Mouse (Mus musculus) liver, adult 2 months (tissue): Measurements from ENCODE around the gene Usp4. TPM values are rescaled to one million over a fixed set of nuclear protein-coding genes. Genes with fewer than 3 reads are reported as not detected.

Experiments used
- DNase-seq: peaks from one replicate; pipeline ENCODE4 v3.0.0-alpha.2; 2011; ENCODE audit warnings: low read depth, low spot score; ENCODE audit errors: extremely low read depth
- H3K27ac ChIP-seq: fragments of 200-500 bp; replicated peaks from 2 replicates; pipeline ENCODE4 v1.5.1; 2012; ENCODE audit warnings: low read depth, mild to moderate bottlenecking, control low read depth, inconsistent platforms, low read length; ENCODE audit not compliant: insufficient read depth
- H3K27me3 ChIP-seq: fragments of 200-500 bp; 2 replicates; pipeline ENCODE4 v1.6.1; 2012; ENCODE audit warnings: mild to moderate bottlenecking, moderate library complexity, low read length, inconsistent platforms; ENCODE audit not compliant: control insufficient read depth, insufficient read depth
- H3K36me3 ChIP-seq: fragments of 200-500 bp; 2 replicates; pipeline ENCODE4 v1.6.1; 2012; ENCODE audit warnings: low read length, inconsistent platforms; ENCODE audit not compliant: control insufficient read depth, insufficient read depth
- H3K4me1 ChIP-seq: fragments of 200-500 bp; 2 replicates; pipeline ENCODE4 v1.6.1; 2011; ENCODE audit warnings: low read length; ENCODE audit not compliant: control insufficient read depth, insufficient read depth
- H3K4me3 ChIP-seq: fragments of 200-500 bp; 2 replicates; pipeline ENCODE4 v1.5.1; 2011; ENCODE audit warnings: low read depth, mild to moderate bottlenecking, control low read depth, low read length, moderate library complexity; ENCODE audit not compliant: insufficient read depth
- H3K79me2 ChIP-seq: fragments of 200-500 bp; 2 replicates; pipeline ENCODE4 v1.6.1; 2012; ENCODE audit warnings: inconsistent platforms, mild to moderate bottlenecking, low read length, moderate library complexity; ENCODE audit not compliant: control insufficient read depth, insufficient read depth
- H3K9ac ChIP-seq: fragments of 200-500 bp; 2 replicates; pipeline ENCODE4 v1.6.1; 2012; ENCODE audit warnings: low read depth, mild to moderate bottlenecking, control low read depth, inconsistent platforms, low read length
- CTCF ChIP-seq: fragments of 200-500 bp; IDR thresholded peaks from 2 replicates; pipeline ENCODE4 v1.5.1; 2011; ENCODE audit warnings: low read depth, low read length, control low read depth
- POLR2A ChIP-seq: fragments of 200-500 bp; IDR thresholded peaks from 2 replicates; pipeline ENCODE4 v1.6.1; 2011; ENCODE audit warnings: low read length, control low read depth; ENCODE audit not compliant: insufficient read depth; ENCODE audit errors: extremely low read depth
- WGBS: fragments of 180-500 bp; shearing (Covaris S2); methylation state at CpG from one replicate; pipeline ENCODE4 v1.1.7; 2018; 5-methylcytosine and 5-hydroxymethylcytosine counted together
- polyA plus RNA-seq: library from polyadenylated mRNA; depleted of rRNA; stranded (reverse); fragments of >200 nt; gene quantifications from 2 replicates; pipeline ENCODE4 v1.2.3, GENCODE M21; 2012; rRNA removed
- total RNA-seq: library from RNA; depleted of rRNA; stranded (reverse); fragments of >200 nt; gene quantifications from 2 replicates; pipeline ENCODE4 v1.2.3, GENCODE M21; 2014; rRNA removed

Usp4 gene
- total RNA-seq: 62.0 and 63.8 TPM in 2 replicates
- 63.3 and 65.2 TPM in 2 replicates for polyA plus RNA-seq

- Histone ChIP-seq H3K27me3 (no peaks in the 10 kb centered on the region), H3K79me2 (peaks cover 20% of the 10 kb centered on the region), H3K27ac (peak within 1 kb of the TSS; percentile 94), H3K4me1 (peaks cover 24% of the 10 kb centered on the region), H3K4me3 (peak within 1 kb of the TSS; percentile 98), H3K9ac (peak within 1 kb of the TSS; percentile 99), H3K36me3 (peaks cover 18% of the 10 kb centered on the region)
- WGBS: under 1% methylated on average over 75 of the region's 75 CpGs
- peak; percentile 84 for TF ChIP-seq POLR2A
- no peak for TF ChIP-seq CTCF
- DNase-seq: peak; percentile 76
These were observed at the start of gene Usp4 for GRCm38 (mm10) chr9:108347540-108348289. Usp4 (plus strand) TSS chr9:108347853.

DNA sequence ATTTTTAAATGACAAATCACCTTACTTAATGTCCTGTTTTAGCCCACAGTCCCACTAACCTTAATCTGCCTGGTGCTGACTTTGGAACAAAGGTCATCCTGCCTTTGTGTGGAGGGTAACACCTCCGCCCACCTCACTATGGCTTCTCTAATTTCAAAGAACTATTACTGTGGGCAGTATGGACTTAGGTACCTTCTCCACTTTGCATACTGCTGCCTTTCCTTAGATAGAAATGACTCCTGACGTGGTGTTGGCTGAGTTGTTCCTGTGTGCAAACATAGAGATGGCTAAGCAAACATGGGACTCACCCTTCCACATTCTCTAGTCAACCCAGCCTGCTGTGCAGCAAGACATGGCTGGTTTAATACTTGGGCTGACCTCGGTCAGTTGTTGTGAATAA is 45.8 kb upstream of the Usp4 start:
- TF ChIP-seq CTCF (no peak), POLR2A (no peak)
- Histone ChIP-seq H3K79me2 (peaks cover 10% of the 10 kb centered on the region; the same call in 1 of the 2 replicates), H3K27me3 (no peaks in the 10 kb centered on the region), H3K9ac (no peak overlapping the region), H3K36me3 (peaks cover 16% of the 10 kb centered on the region), H3K4me1 (peaks cover 22% of the 10 kb centered on the region), H3K27ac (peak overlapping the region; percentile 28; the same call in 1 of the 2 replicates), H3K4me3 (no peak overlapping the region)
- peak; percentile 84 for DNase-seq
- 22% methylated on average over 3 of the region's 3 CpGs for WGBS

GRCm38 (mm10) chr9:108304716-108305115 is 42.9 kb upstream of the Usp4 start:
- no peak overlapping the region for H3K9ac ChIP-seq
- H3K4me1 ChIP-seq: peaks cover 24% of the 10 kb centered on the region
- 27% methylated on average over 4 of the region's 4 CpGs for WGBS
- peak; percentile 58 for DNase-seq
- H3K27ac ChIP-seq: no peak overlapping the region
- peaks cover 9% of the 10 kb centered on the region; the same call in 1 of the 2 replicates for H3K79me2 ChIP-seq
- TF ChIP-seq CTCF: no peak
- no peak for TF ChIP-seq POLR2A
- H3K4me3 ChIP-seq: no peak overlapping the region
- peaks cover 14% of the 10 kb centered on the region for H3K36me3 ChIP-seq
- H3K27me3 ChIP-seq: no peaks in the 10 kb centered on the region

- 0% methylated on average over 1 of the region's 1 CpGs for WGBS
- Histone ChIP-seq H3K79me2 (peaks cover 12% of the 10 kb centered on the region; the same call in 1 of the 2 replicates), H3K36me3 (peaks cover 14% of the 10 kb centered on the region), H3K27me3 (no peaks in the 10 kb centered on the region), H3K27ac (peak overlapping the region; percentile 78), H3K4me1 (peaks cover 24% of the 10 kb centered on the region), H3K9ac (peak overlapping the region; percentile 90), H3K4me3 (peak overlapping the region; percentile 81)
- TF ChIP-seq POLR2A: no peak
- TF ChIP-seq CTCF: no peak
- DNase-seq: no peak
These were observed 42.5 kb upstream of the Usp4 start for GRCm38 (mm10) chr9:108305170-108305569.

DNA sequence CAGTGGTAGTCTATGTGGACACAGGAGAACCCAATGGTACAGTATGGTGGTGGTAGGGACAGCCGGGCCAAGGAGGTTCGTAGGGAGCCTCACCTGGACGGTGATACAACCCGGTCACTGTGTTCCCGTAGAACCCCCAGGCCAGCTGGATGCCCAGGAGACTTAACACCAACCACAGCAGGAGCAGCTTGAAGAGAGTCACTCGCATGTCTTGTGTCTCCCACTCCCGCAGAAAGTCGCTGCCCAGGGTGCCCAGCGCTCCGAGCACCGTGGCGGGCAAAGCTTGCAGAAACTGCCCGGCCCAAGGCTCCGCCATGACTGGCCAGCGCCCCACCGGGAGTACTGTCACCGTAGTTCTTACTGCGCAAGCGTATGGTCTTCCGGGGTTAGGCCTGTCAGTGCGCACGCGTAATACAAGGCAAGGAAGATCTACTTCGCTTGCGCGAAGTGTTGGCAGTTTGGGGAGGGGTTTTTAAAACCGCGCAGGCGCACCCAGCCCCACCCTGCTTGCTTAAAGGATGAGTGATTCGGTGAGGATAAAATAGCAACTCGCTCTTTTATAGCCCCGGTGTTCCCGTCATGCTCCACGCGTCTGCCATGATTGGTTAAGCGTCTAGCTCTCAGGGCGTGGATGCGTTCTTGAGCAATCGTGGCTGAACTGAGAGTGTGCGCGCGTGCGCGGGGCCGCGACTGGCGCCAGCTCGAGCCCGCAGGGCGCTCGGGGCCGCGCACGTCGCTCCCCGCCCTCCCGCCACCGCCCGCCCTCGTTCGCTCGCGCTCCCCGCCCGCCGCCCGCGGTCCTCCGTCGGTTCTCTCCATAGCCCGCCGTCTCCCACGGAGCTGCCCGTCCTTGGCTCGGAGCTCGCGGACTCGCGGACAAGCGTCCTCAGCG is 41.8 kb upstream of the Usp4 start, which contains the start of the genes Rhoa and Tcta:
TSS of gene Rhoa (plus strand) at position 501 of the 892 bp plus-strand sequence.
TSS of gene Tcta (minus strand) at position 532 of the 892 bp plus-strand sequence.
- TF ChIP-seq POLR2A (peak; percentile 90), CTCF (no peak)
- peaks cover 27% of the 10 kb centered on the region for H3K4me1 ChIP-seq
- H3K4me3 ChIP-seq: peak within 1 kb of the TSS; percentile 91
- H3K27ac ChIP-seq: peak within 1 kb of the TSS; percentile 93
- under 1% methylated on average over 77 of the region's 81 CpGs for WGBS
- peak; percentile 99 for DNase-seq
- no peaks in the 10 kb centered on the region for H3K27me3 ChIP-seq
- H3K36me3 ChIP-seq: peaks cover 14% of the 10 kb centered on the region
- peak within 1 kb of the TSS; percentile 96 for H3K9ac ChIP-seq
- peaks cover 13% of the 10 kb centered on the region for H3K79me2 ChIP-seq
